Mouse (Mus musculus): ENCODE data around the gene Aida.
"Not testable (repeated sequence)": the region's sequence is repeated elsewhere in the genome, so short reads cannot be mapped to it uniquely, and the experiment has no call there.

GRCm38 (mm10) chr1:183309601-183310000, 13.2 kb downstream of the Aida start:
- not testable (repeated sequence) for TF ChIP-seq EP300, CTCF (IDR thresholded peaks at IDR 0.05)

Measured in lung, postnatal 0 days (tissue).